Mouse (Mus musculus) kidney, adult 2 months (tissue): Measurements from ENCODE around the gene Setdb1. TPM values are rescaled to one million over a fixed set of nuclear protein-coding genes. Genes with fewer than 3 reads are reported as not detected.

Experiments
- DNase-seq: peaks from one replicate; pipeline ENCODE4 v3.0.0; 2021
- H3K27ac ChIP-seq: fragments of 200-500 bp; 2 replicates; pipeline ENCODE4 v1.5.1; 2012; ENCODE audit warnings: low read depth, low read length, control low read depth, inconsistent platforms; ENCODE audit not compliant: insufficient read depth
- H3K27me3 ChIP-seq: fragments of 200-500 bp; replicated peaks from 2 replicates; pipeline ENCODE4 v1.6.1; 2012; ENCODE audit warnings: mild to moderate bottlenecking, moderate library complexity, low read length, inconsistent platforms; ENCODE audit not compliant: control insufficient read depth, insufficient read depth
- H3K36me3 ChIP-seq: fragments of 200-500 bp; 2 replicates; pipeline ENCODE4 v1.6.1; 2012; ENCODE audit warnings: mild to moderate bottlenecking, moderate library complexity, low read length, inconsistent platforms; ENCODE audit not compliant: control insufficient read depth, insufficient read depth
- H3K4me1 ChIP-seq: fragments of 200-500 bp; 2 replicates; pipeline ENCODE4 v1.6.1; 2011; ENCODE audit warnings: low read length; ENCODE audit not compliant: control insufficient read depth, insufficient read depth
- H3K4me3 ChIP-seq: fragments of 200-500 bp; 2 replicates; pipeline ENCODE4 v1.5.1; 2011; ENCODE audit warnings: mild to moderate bottlenecking, low read depth, low read length, control low read depth; ENCODE audit not compliant: insufficient read depth
- CTCF ChIP-seq: fragments of 200-500 bp; conservative IDR thresholded peaks from 2 replicates; pipeline ENCODE4 v1.5.1; 2011; ENCODE audit warnings: low read depth, mild to moderate bottlenecking, control low read depth, low read length, moderate library complexity, mixed read lengths; ENCODE audit not compliant: insufficient read depth, insufficient read length
- POLR2A ChIP-seq: fragments of 200-500 bp; IDR thresholded peaks from one replicate; pipeline ENCODE4 v1.6.1; 2011; ENCODE audit warnings: low read depth, low read length, control low read depth
- WGBS: fragments of 180-500 bp; shearing (Covaris S2); methylation state at CpG from one replicate; pipeline ENCODE4 v1.1.7; 2018; 5-methylcytosine and 5-hydroxymethylcytosine counted together
- polyA plus RNA-seq: library from polyadenylated mRNA; depleted of rRNA; stranded (reverse); fragments of >200 nt; gene quantifications from 2 replicates; pipeline ENCODE4 v1.2.3, GENCODE M21; 2012

Gene Setdb1
- polyA plus RNA-seq, 1 experiment = 11.6 TPM

DNA sequence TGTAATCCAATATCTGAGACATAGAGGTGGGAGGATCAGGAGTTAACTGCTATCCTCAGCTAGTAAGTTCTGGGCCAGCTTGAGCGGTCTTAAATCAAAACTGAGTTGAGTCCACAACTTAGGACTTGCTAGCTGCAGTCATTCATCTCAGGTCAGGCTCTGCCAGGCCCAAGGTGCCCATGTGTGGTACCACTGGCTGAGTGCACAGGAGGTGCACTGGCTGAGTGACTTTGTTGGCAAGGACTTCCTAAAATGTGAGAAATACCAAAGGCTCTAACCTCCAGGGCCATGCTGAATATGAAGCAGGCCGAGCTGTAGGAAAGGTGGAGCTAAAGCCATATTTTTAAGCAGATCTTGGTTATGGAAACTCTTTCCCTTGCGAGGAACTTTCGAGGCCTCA lies 19.7 kb downstream of the Setdb1 start:
- DNase-seq = peak; percentile 42
- peaks cover 9% of the 10 kb centered on the region for H3K36me3 ChIP-seq
- H3K4me1 ChIP-seq = no peaks in the 10 kb centered on the region; the same call in 1 of the 2 replicates
- H3K27ac ChIP-seq = no peak overlapping the region
- WGBS = 78% methylated on average over 4 of the region's 4 CpGs
- TF ChIP-seq CTCF = no peak
- no peak for TF ChIP-seq POLR2A
- H3K27me3 ChIP-seq = no peaks in the 10 kb centered on the region
- no peak overlapping the region for H3K4me3 ChIP-seq

DNA sequence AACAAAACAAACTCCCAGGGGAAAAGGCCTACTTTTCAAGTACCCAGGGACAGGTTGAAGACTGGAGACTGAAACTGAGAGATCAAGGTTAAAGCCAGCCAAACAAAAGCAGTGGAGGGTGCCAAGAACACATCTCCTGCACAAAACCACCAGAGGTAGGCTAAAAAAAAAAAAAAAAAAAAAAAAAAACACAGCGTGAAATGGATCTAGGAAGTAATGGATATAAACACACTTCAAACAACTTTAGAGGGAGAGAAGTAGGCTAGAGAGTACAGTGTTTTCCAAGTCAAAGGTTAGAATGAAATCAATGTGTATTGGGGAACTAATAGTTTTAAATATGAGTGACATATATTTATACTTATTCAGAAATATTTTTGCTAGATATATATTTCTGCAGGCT lies 25.5 kb downstream of the Setdb1 start:
- Histone ChIP-seq H3K36me3 (peaks cover 5% of the 10 kb centered on the region), H3K27ac (no peak overlapping the region), H3K4me3 (no peak overlapping the region), H3K4me1 (no peaks in the 10 kb centered on the region), H3K27me3 (no peaks in the 10 kb centered on the region)
- WGBS = 88% methylated on average over 1 of the region's 1 CpGs
- no peak for TF ChIP-seq POLR2A
- TF ChIP-seq CTCF = no peak
- no peak for DNase-seq

DNA sequence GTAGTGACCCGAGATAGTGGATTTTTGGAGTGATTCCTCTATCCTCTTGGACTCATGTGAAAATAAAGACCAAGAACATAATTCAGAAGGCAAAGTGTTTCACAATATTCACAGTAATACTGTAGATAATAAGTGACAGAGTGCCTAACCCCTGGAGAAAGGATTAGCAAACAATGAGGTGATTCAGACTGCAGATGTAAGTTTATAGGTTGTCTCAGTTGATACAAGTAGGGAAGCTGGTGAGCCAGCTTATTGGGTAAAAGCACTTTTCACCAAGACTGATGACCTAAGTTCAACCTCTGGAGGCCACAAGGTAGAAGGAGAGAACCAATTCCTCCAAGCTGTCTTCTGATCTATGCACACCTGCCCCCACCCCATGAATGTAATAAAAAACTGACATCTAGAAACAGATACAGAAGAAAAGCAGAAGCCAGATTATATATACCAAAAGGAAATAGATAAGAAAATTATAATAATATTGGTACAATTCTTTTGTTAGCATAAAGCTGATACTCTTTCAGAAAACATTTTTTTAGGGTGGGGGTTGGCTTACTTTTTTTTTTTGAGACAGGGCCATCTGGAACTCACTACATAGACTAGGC lies 28.1 kb downstream of the Setdb1 start:
- 90% methylated on average over 1 of the region's 1 CpGs for WGBS
- H3K4me1 ChIP-seq = no peaks in the 10 kb centered on the region; the same call in 1 of the 2 replicates
- no peak overlapping the region for H3K27ac ChIP-seq
- no peak overlapping the region for H3K4me3 ChIP-seq
- peaks cover 7% of the 10 kb centered on the region for H3K36me3 ChIP-seq
- TF ChIP-seq CTCF (no peak), POLR2A (no peak)
- DNase-seq = no peak
- no peaks in the 10 kb centered on the region for H3K27me3 ChIP-seq

DNA sequence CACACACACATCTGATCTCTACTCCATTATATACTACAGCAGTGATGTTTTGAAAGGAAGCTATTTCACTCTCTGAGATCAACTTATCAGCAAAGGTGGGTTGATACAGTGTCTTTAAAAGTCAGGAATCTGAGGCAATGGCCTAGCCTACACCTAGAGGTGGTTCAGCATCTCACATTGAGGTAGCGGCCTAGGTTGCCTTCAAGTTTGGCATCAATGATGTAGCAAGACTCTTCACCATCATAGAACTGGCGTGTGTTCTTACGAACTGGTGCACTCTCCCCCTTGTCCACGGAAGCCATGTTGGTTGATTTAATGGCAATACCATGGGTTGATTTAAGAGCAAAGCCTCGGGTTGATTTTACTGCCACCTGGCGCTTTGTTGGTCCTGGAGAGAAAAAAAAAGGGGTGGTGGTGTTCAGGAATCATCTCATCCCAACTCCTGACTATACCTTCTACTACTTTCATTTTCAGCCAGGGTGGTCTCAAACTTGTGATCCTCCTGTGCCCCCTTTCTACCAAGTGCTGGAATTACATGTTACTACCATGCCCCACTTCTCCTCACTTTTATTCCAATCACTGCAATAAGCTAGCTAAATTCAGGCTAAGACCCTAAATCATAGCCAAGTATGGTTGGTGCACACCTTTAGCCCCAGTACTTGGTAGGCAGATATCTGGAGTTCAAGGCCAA lies 32.4 kb downstream of the Setdb1 start:
- Histone ChIP-seq H3K4me3 (no peak overlapping the region), H3K27ac (no peak overlapping the region), H3K27me3 (no peaks in the 10 kb centered on the region), H3K4me1 (peaks cover 13% of the 10 kb centered on the region; the same call in 1 of the 2 replicates), H3K36me3 (peaks cover 15% of the 10 kb centered on the region)
- WGBS = 85% methylated on average over 6 of the region's 6 CpGs
- TF ChIP-seq CTCF (no peak), POLR2A (no peak)
- no peak for DNase-seq

DNA sequence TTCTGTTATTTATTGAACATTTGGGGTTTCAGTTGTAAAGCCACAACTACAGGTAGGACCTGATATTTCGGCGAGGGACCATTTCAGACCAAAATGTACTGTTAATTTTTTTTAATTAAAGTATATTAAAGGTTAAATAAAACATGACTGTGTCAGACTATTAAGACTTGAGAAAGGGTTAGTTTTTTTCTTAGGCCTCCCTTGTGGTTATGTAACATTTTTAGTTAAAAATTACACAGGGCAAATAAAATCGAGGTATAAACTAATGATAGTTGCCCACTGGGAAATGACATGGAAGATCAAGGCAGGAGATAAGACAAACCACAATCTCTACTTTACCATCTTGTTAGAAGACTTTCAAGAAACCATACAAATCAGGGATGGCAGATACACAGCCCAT lies 33.6 kb downstream of the Setdb1 start:
- H3K4me1 ChIP-seq = peaks cover 22% of the 10 kb centered on the region; the same call in 1 of the 2 replicates
- 44% methylated on average over 3 of the region's 3 CpGs for WGBS
- H3K27me3 ChIP-seq = no peaks in the 10 kb centered on the region
- TF ChIP-seq CTCF (no peak), POLR2A (no peak)
- H3K27ac ChIP-seq = peak overlapping the region; percentile 75
- peak; percentile 47 for DNase-seq
- no peak overlapping the region for H3K4me3 ChIP-seq
- peaks cover 15% of the 10 kb centered on the region for H3K36me3 ChIP-seq

DNA sequence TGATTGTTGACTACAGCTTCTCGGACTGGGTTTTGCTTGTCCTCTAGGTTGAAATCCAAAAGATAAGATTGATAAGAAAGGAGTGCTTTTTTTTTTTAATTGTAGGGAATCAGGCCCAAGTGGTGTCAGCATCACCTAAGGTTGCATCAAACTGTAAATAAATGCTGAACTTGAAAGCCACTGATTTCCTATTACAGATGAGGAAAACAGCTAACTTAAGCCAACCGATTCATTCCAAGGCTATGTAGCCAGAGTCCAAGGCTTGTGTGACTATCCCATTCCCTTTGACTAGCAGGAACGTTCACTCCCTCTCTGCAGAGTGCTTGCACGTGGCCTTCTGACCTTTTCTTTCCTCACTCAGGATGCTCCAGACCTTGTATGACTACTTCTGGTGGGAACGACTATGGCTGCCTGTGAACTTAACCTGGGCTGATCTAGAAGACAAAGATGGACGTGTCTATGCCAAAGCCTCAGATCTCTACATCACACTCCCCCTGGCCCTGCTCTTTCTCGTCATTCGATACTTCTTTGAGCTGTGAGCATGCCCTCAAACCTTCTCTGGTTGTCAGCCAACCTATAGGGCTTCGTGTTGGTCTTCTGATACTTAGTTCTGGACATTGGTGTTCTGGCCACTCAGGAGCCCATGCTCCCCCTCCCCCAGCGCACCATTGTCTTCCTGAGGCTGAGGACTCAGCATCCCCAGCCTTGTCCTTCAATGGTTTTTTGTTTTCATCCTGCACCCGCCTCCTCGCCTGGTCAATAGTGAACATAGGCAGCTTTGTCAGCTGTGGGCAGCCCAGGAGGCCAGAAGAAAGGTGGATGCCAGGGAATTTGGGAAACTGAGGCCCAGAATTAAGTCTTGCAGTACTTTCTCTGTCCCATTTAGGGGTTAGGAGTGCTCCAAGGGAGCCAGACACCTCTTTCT lies 37.0 kb downstream of the Setdb1 start:
- Histone ChIP-seq H3K36me3 (peaks cover 9% of the 10 kb centered on the region), H3K4me3 (no peak overlapping the region), H3K4me1 (peaks cover 41% of the 10 kb centered on the region), H3K27me3 (no peaks in the 10 kb centered on the region), H3K27ac (no peak overlapping the region)
- no peak for DNase-seq
- WGBS = 60% methylated on average over 12 of the region's 12 CpGs
- TF ChIP-seq POLR2A (no peak), CTCF (no peak)
